Mouse (Mus musculus): Measurements from ENCODE around the gene Ccdc40.

Ccdc40 gene

DNA sequence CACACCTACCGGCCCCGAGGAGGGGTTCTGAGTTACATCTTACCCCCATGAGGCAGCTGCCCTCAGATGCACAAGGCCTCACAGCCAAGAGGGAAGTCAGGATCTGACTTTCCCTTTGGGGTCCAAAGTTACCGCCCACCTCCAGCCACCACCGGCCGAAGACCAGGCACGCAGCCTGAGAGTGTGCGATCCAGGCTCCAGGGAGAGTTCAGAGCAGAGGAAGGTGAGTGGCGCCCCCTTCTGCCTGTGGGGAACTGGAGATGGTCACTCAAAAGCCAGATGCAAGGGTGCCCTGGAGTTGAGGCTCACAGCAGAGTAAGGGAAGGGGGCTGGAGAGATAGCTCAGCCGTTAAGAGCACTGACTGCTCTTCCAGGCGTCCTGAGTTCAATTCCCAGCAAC lies 22.6 kb upstream of the Ccdc40 start:
- in situ Hi-C loops (cut with MboI; ENCODE audit: unreplicated experiment in 2 of 2): no loop called here

- in situ Hi-C loops (cut with MboI; ENCODE audit: unreplicated experiment in 2 of 2): no loop called here
These were observed 21.8 kb upstream of the Ccdc40 start for GRCm38 (mm10) chr11:119206562-119206961.

GRCm38 (mm10) chr11:119207986-119208385 lies 20.4 kb upstream of the Ccdc40 start:
- in situ Hi-C loops (cut with MboI; ENCODE audit: unreplicated experiment in 2 of 2): no loop called here

GRCm38 (mm10) chr11:119208870-119209370 lies 19.5 kb upstream of the Ccdc40 start:
- in situ Hi-C loops (cut with MboI; ENCODE audit: unreplicated experiment in 2 of 2): no loop called here

DNA sequence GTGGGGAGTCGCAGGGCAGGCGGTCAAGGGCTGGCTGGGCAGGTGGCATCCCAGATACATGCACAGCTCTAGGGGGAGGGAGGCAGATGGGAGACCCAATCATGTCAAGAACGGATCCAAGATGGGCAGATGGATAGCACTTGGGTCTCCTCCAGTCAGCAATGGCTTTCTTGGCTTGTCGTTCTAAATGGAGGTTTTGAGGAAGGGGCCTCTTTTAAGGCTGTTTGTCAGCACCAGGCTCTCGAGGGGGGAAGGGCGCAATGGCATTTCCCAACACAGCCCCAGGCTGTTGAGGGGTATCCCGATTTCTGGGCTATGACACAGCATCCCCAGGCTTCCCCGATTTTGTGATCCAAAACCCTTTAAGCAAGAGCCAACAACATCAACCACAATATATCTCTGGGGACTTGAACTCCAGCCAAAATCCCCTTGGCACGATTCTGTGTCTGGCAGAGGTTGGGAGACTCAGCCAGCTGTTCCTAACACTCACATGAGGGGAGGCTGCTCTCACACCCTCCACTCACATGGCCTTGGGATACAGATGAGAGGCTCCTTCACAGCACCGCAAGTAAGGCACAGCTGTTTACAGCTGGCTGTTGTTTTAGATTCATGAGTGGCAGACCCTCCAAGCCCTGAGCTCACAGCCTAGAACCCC lies 18.9 kb upstream of the Ccdc40 start:
- in situ Hi-C loops (cut with MboI; ENCODE audit: unreplicated experiment in 2 of 2): no loop called here

- in situ Hi-C loops (cut with MboI; ENCODE audit: unreplicated experiment in 2 of 2): no loop called here
These were observed 17.9 kb upstream of the Ccdc40 start for GRCm38 (mm10) chr11:119210321-119211100.

- in situ Hi-C loops (cut with MboI; ENCODE audit: unreplicated experiment in 2 of 2): no loop called here
These were observed 16.6 kb upstream of the Ccdc40 start for GRCm38 (mm10) chr11:119211604-119212309.

- in situ Hi-C loops (cut with MboI; ENCODE audit: unreplicated experiment in 2 of 2): no loop called here
These were observed 15.0 kb upstream of the Ccdc40 start for GRCm38 (mm10) chr11:119213166-119213885.

DNA sequence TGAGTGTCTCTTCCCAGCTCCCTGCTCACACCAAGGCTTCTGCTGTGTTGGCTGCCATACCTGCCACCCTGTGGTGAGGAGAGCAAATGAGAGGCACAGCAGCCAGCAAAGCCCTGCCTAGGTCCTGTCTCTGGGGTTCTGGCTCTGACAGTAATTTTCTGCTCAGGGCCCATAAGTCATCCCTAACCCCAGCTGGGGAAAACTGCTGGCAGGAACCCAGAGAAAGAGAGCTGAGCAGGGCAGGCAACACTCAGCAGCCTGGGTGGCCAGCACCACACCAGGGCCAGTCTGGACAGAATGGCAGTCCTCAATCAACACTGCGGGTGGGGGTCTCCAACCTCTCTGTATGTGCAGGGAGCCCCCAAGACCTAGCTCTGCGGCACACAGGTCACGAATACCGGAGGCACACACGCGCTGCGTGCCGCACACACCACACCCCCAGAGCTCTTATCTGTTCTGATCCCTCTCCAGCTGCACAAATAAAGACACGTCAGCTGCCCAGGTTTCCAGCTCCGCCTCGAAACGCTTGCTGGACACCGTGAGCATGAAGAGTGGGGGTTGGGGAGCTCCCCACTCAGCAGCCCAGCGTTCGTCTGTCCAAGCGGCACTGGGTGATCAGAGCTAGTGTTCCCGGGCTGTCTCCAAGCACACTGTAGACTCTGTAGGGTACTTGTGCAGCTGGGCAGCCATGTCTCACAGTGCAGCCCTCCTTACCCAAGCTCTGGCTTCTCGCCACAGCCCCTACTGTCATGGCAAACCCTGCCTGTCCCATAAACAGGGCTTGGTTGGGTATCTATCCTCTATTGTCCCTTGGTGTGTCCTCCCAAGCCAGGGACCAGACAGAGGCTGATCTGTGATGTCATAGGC lies 13.1 kb upstream of the Ccdc40 start:
- in situ Hi-C loops (cut with MboI; ENCODE audit: unreplicated experiment in 2 of 2): no loop called here

GRCm38 (mm10) chr11:119215905-119216507 lies 12.4 kb upstream of the Ccdc40 start:
- in situ Hi-C loops (cut with MboI; ENCODE audit: unreplicated experiment in 2 of 2): no loop called here

DNA sequence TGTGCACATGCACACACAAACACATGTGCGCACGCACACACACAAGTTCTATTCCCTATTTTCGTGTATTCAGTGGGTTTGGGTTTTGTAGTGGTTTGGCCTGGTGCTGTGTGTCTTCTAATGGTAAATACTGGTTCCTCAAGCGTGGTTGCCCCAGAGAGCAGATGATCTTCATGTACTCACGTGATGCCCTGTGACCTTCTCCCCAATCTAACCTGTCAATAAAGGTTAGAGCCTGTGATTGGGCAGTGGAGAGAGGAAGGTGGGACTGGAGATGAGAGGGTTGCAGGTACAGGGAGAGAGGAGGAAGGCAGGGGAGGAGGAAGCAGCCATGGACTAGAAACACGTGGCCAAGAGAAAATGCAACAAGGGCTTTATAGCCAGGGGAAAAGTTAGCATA lies 10.5 kb upstream of the Ccdc40 start:
- in situ Hi-C loops (cut with MboI; ENCODE audit: unreplicated experiment in 2 of 2): no loop called here

- in situ Hi-C loops (cut with MboI; ENCODE audit: unreplicated experiment in 2 of 2): no loop called here
These were observed 8.4 kb upstream of the Ccdc40 start for GRCm38 (mm10) chr11:119219816-119220465.

GRCm38 (mm10) chr11:119221812-119222510 lies 6.4 kb upstream of the Ccdc40 start:
- in situ Hi-C loops (cut with MboI; ENCODE audit: unreplicated experiment in 2 of 2): no loop called here

GRCm38 (mm10) chr11:119223124-119223890 lies 5.1 kb upstream of the Ccdc40 start:
- in situ Hi-C loops (cut with MboI; ENCODE audit: unreplicated experiment in 2 of 2): no loop called here

DNA sequence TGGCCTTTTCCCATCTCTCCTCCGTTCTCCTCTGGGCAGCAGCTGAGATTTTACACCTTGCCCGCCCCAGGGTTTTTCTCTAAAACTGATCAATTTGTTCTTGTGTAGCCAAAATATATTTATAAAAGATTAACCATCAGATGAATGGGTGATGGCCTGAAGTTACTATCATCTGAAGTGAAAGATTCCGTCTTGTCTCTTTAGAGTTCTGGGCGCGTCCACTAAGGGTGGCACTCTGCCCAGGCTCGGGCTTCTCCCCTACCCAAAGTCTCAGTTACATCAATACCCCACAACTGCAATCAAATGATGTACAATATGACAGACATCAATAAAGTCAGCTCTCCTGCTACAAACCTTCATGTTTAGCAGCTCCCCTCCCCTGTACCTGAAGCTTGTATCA lies 3.4 kb upstream of the Ccdc40 start:
- in situ Hi-C loops (cut with MboI; ENCODE audit: unreplicated experiment in 2 of 2): no loop called here

DNA sequence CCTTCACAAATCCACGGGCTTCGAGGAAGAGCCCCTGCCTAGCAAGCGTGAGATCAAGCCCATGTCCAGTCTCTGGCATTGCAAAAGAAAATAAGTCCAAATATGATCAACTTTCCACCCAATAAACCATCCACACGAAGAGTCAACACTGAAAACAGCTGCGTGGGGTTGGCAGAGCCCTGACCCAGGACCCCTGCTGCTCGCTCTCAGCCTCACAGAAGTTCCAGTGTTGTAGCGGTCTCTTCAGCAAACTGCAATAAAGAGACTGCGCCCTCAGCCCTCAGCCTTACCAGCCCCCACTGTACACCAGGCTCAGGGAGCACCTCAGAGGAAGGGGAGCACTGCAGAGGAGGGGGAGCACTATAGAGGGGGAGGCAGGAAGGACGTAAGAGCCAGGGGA lies 2.7 kb upstream of the Ccdc40 start:
- in situ Hi-C loops (cut with MboI; ENCODE audit: unreplicated experiment in 2 of 2): no loop called here

- in situ Hi-C loops (cut with MboI; ENCODE audit: unreplicated experiment in 2 of 2): no loop called here
These were observed 781 bp upstream of the Ccdc40 start for GRCm38 (mm10) chr11:119227591-119227990.

Measured in v-Abl transformed pro-B cells (cell line).